Mouse (Mus musculus) liver, adult 2 months (tissue): ENCODE measurements at regions not wholly inside any gene's neighbourhood (a gene's known extent, or its start where the extent isn't known, plus 50 kb on each side); places are given as distances from the start of the nearest gene placed in this dataset.

ENCODE experiments used
- DNase-seq: peaks from one replicate; pipeline ENCODE4 v3.0.0-alpha.2; 2011; ENCODE audit warnings: low read depth, low spot score; ENCODE audit errors: extremely low read depth
- H3K27ac ChIP-seq: fragments of 200-500 bp; replicated peaks from 2 replicates; pipeline ENCODE4 v1.5.1; 2012; ENCODE audit warnings: low read depth, mild to moderate bottlenecking, control low read depth, inconsistent platforms, low read length; ENCODE audit not compliant: insufficient read depth
- H3K27me3 ChIP-seq: fragments of 200-500 bp; 2 replicates; pipeline ENCODE4 v1.6.1; 2012; ENCODE audit warnings: mild to moderate bottlenecking, moderate library complexity, low read length, inconsistent platforms; ENCODE audit not compliant: control insufficient read depth, insufficient read depth
- H3K36me3 ChIP-seq: fragments of 200-500 bp; 2 replicates; pipeline ENCODE4 v1.6.1; 2012; ENCODE audit warnings: low read length, inconsistent platforms; ENCODE audit not compliant: control insufficient read depth, insufficient read depth
- H3K4me1 ChIP-seq: fragments of 200-500 bp; 2 replicates; pipeline ENCODE4 v1.6.1; 2011; ENCODE audit warnings: low read length; ENCODE audit not compliant: control insufficient read depth, insufficient read depth
- H3K4me3 ChIP-seq: fragments of 200-500 bp; 2 replicates; pipeline ENCODE4 v1.5.1; 2011; ENCODE audit warnings: low read depth, mild to moderate bottlenecking, control low read depth, low read length, moderate library complexity; ENCODE audit not compliant: insufficient read depth
- H3K79me2 ChIP-seq: fragments of 200-500 bp; 2 replicates; pipeline ENCODE4 v1.6.1; 2012; ENCODE audit warnings: inconsistent platforms, mild to moderate bottlenecking, low read length, moderate library complexity; ENCODE audit not compliant: control insufficient read depth, insufficient read depth
- H3K9ac ChIP-seq: fragments of 200-500 bp; 2 replicates; pipeline ENCODE4 v1.6.1; 2012; ENCODE audit warnings: low read depth, mild to moderate bottlenecking, control low read depth, inconsistent platforms, low read length
- CTCF ChIP-seq: fragments of 200-500 bp; IDR thresholded peaks from 2 replicates; pipeline ENCODE4 v1.5.1; 2011; ENCODE audit warnings: low read depth, low read length, control low read depth
- POLR2A ChIP-seq: fragments of 200-500 bp; IDR thresholded peaks from 2 replicates; pipeline ENCODE4 v1.6.1; 2011; ENCODE audit warnings: low read length, control low read depth; ENCODE audit not compliant: insufficient read depth; ENCODE audit errors: extremely low read depth
- WGBS: fragments of 180-500 bp; shearing (Covaris S2); methylation state at CpG from one replicate; pipeline ENCODE4 v1.1.7; 2018; 5-methylcytosine and 5-hydroxymethylcytosine counted together

- Histone ChIP-seq H3K27me3 (no peaks in the 10 kb centered on the region), H3K79me2 (no peaks in the 10 kb centered on the region), H3K4me3 (no peak overlapping the region), H3K4me1 (no peaks in the 10 kb centered on the region), H3K9ac (no peak overlapping the region), H3K36me3 (no peaks in the 10 kb centered on the region), H3K27ac (no peak overlapping the region)
- TF ChIP-seq CTCF, result no peak
- TF ChIP-seq POLR2A, result no peak
- DNase-seq, result no peak
- 76% methylated on average over 15 of the region's 15 CpGs for WGBS
Measured at GRCm38 (mm10) chr9:61055928-61056730, 261.8 kb downstream of the Uaca start.

DNA sequence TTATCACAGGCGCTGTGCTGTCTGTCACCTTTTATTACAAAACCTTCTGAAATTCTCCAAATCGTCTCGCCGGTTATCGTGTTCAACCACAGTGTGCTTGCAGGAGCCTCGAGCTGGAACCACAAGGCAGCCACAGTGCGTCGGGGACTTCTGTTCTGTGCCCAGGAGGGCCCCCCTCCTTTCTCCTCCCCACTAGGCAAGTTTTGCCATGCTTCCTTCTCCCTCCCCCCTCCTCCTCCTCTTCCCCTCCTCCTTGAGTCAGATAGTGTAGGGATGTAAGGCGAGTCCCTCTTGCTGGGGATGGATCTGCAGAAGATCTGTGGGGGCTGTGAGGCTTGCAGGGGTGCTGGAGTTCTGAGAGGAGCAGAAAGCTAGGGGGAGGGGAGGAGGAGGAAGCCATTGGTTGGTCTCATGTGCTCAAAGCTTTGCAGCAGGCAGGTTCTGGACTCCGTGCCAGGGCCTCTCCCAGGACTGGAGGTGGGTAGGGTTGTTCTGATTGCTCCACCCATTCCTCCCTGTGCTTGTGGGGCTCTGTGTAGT, 262.5 kb downstream of the Uaca start:
- Histone ChIP-seq H3K9ac (no peak overlapping the region), H3K27ac (no peak overlapping the region), H3K4me3 (no peak overlapping the region), H3K4me1 (no peaks in the 10 kb centered on the region), H3K79me2 (no peaks in the 10 kb centered on the region), H3K36me3 (no peaks in the 10 kb centered on the region), H3K27me3 (no peaks in the 10 kb centered on the region)
- WGBS, result 58% methylated on average over 10 of the region's 10 CpGs
- no peak for DNase-seq
- no peak for TF ChIP-seq POLR2A
- TF ChIP-seq CTCF, result no peak

- Histone ChIP-seq H3K27me3 (no peaks in the 10 kb centered on the region), H3K4me3 (no peak overlapping the region), H3K27ac (no peak overlapping the region), H3K79me2 (no peaks in the 10 kb centered on the region), H3K36me3 (no peaks in the 10 kb centered on the region), H3K9ac (no peak overlapping the region), H3K4me1 (no peaks in the 10 kb centered on the region)
- DNase-seq, result no peak
- no peak for TF ChIP-seq POLR2A
- TF ChIP-seq CTCF, result peak; percentile 11; the same call in 1 of the 2 replicates
Measured at GRCm38 (mm10) chr9:61059225-61059624, 264.9 kb downstream of the Uaca start.

DNA sequence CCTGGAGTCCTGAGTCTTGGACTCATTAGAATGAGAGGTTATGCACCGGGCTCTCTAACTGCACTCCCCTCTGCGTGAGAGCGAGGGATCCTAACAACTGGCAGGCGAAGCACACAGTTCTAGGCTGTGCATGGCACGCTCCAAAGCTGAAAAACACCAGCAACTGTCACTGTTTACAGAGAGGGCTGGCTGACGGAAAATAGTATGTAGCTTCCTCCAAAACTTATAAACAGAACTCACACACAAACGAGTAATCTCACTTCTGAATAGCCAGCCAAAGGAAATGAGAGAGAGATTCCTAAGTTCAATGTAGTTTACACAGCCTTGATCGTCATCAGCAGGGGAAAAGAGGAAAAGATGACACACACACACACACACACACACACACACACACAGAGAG, 266.6 kb downstream of the Uaca start:
- Histone ChIP-seq H3K4me3 (no peak overlapping the region), H3K27me3 (no peaks in the 10 kb centered on the region), H3K9ac (no peak overlapping the region), H3K27ac (no peak overlapping the region), H3K4me1 (no peaks in the 10 kb centered on the region), H3K79me2 (no peaks in the 10 kb centered on the region), H3K36me3 (no peaks in the 10 kb centered on the region)
- DNase-seq, result no peak
- TF ChIP-seq CTCF (no peak), POLR2A (no peak)
- 70% methylated on average over 8 of the region's 8 CpGs for WGBS

- Histone ChIP-seq H3K27ac (no peak overlapping the region), H3K9ac (no peak overlapping the region), H3K4me1 (no peaks in the 10 kb centered on the region), H3K36me3 (no peaks in the 10 kb centered on the region), H3K4me3 (no peak overlapping the region), H3K27me3 (no peaks in the 10 kb centered on the region), H3K79me2 (no peaks in the 10 kb centered on the region)
- TF ChIP-seq POLR2A, result no peak
- TF ChIP-seq CTCF, result no peak
- no peak for DNase-seq
- 75% methylated on average over 8 of the region's 8 CpGs for WGBS
Measured at GRCm38 (mm10) chr9:61064714-61065305, 270.5 kb downstream of the Uaca start.
